Mouse (Mus musculus) cerebellum, postnatal 36 days (tissue): ENCODE data around the gene Slc23a4.

ENCODE experiments used
- DNase-seq, 2 experiments: peaks; one replicate each; pipeline ENCODE4 v3.0.0; 2021 to 2022; ENCODE audit warnings: mixed read lengths in 2 of 2

The Slc23a4 gene

GRCm38 (mm10) chr6:34988081-34988761 lies at the start of gene Slc23a4:
TSS of gene Slc23a4 (minus strand) at chr6:34988404.
- no peak for DNase-seq

DNA sequence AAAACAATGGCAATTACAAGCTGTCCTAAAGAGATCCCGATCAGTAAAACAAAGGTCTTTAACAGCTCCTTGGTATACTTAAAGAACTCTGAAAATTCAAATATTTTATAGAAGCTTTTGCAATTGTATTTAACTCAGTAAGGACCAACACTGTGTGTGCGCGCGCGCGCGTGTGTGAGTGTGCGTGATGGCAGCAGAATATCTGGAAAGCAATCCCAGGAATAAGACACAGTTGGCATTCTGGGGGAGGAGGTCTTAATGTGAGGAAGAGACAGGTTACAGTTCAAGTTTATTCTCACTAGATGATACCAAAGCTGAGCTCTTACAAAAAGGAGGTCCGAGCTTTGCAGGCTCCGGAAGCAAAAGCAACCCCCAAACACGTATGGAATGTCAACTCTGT lies 45.1 kb upstream of the Slc23a4 start:
- no peak for DNase-seq

DNA sequence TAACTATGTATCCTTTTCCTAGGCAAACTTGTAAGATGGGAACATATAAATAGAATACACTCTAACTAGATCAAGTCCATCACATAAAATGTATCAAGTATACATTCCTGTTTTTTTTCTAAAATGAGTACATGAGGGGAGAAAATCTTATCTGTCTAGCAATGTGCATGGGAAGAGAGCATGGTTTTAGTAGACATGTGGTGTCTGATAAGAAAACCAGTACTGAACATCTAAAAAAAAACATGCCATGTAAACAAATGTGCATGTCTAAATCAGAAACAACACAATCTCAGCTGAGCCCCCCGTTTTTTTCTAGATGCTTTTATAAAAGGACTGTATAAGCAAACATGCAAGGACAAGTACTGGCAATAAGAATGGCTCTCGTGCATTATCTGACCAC lies 44.5 kb upstream of the Slc23a4 start:
- no peak for DNase-seq

DNA sequence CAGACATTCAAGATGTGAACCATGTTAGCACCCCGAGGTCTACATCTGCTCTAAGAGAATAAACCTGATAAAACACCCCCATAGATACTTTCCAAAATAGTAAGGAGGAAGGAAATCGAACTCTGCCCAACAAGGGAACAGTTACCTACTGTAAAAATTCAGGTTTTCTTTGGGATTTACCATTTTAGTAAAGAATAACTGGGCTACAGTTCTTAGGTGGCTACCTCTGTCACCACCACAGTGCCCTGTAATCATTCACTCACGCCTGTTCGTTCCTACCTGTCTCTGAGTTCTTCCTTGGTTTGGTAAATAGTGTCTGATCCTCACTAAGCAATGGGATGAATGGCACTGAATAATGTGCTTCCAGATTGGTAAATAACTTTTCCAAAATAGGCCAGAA lies 42.6 kb upstream of the Slc23a4 start:
- DNase-seq = no peak

DNA sequence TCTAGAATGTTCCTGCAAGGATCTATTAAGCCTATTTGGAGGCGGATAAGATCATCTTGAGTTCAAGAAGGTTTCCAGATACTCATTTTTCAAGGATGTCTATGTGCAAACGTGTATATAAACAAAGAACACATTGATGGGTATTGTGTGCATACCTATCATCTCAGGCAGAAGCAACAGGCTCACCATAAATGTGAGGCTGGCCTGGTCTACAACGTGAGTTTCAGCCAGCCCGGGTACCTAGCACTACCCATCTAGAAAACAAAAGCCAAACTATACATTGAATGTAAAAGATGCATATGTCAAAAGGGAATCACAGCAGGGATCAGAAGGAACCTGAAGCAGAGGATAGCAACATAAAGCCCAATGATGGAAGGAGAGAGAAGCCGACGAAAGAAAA lies 42.0 kb upstream of the Slc23a4 start:
- DNase-seq = no peak

DNA sequence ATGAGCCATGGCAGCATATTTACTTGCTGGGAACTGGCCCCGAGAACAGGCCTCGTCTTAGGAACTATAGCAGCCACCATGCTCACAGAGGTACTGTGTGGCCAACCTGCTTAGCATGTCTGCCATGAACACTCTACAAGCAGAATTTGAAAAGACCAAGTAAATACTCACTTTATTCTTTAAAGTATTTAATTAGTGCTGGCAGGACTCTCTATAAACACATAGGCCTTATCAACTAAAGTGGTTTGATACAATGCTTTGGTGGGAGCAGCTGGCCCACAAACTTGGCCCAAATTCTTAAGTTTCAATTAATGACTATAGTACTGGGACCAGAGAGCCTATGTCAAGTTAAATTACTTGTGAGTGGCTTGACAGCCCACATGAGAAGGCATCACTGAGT lies 39.8 kb upstream of the Slc23a4 start:
- DNase-seq = no peak

DNA sequence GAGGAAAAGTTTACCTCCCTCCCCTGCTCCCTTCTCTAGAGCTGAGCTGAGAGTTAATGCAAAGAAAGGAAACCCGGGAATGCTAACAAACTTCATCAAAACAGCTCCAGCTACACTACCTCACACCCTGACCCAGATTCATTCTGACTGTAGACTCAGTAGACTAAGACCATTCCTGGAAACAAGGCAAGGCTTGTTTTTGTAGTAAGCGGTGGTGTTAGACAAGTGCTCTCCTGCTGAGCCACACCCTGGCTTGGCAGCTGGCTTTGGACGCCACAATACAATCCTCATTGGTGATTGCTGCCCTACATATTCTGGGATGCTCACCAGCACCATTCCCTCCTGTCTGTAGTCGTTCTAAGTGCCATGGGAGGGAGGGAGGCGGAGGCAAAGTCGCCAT lies 39.1 kb upstream of the Slc23a4 start:
- DNase-seq = peak; percentile 17 to 30

- DNase-seq = no peak
Observed at GRCm38 (mm10) chr6:35016624-35017023, 28.4 kb upstream of the Slc23a4 start.

- no peak for DNase-seq
Observed at GRCm38 (mm10) chr6:35011953-35012352, 23.7 kb upstream of the Slc23a4 start.

GRCm38 (mm10) chr6:35010705-35011104 lies 22.5 kb upstream of the Slc23a4 start:
- no peak for DNase-seq

- peak; percentile 57 to 59 for DNase-seq
Observed at GRCm38 (mm10) chr6:35002261-35002669, 14.1 kb upstream of the Slc23a4 start.

- peak in 1 of 2 experiments; percentile 19 for DNase-seq
Observed at GRCm38 (mm10) chr6:34999101-34999500, 10.9 kb upstream of the Slc23a4 start.

DNA sequence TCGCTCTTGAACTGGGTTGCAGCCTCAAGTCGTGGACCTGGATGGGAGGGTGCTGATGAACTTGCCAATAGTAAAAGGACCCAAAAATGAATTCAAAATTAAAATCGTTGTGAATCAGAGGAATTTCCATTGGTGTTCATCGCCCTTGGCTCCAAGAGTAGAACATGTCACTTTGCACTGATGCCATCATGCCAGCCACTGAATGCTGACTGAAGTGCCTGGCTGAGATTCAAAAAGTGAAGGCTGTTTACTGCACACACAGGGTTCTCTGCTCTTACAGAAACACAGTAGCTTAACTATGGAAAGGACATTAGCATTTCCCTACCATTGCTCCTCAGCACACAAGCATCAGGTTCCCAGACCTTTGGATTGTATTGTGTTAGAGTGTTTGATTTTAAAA lies 8.3 kb upstream of the Slc23a4 start:
- DNase-seq = no peak

- DNase-seq = peak; percentile 74 to 77
Observed at GRCm38 (mm10) chr6:34995265-34995681, 7.1 kb upstream of the Slc23a4 start.

GRCm38 (mm10) chr6:34994692-34995091 lies 6.5 kb upstream of the Slc23a4 start:
- no peak for DNase-seq

DNA sequence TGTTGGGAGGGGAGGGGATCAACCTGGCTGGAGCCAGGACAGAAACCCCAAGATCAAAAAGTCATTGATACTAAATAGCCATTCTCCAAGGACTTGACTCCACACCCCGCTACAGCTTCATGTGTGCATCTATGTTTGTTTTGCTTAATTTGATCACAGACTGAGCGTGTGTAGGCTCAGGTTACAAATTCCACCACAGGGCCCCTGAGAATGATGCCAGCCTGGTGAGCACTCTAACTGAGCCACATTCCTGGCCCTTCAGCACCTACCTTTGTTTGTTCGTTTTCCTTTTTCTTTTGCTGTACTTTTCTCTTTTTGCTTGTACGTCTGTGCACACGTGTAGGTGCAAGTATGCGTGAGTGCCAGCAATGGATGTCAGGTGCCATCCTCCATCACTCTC lies 1.1 kb upstream of the Slc23a4 start:
- no peak for DNase-seq

- no peak for DNase-seq
Observed at GRCm38 (mm10) chr6:34987085-34987645, 1.0 kb downstream of the Slc23a4 start.

DNA sequence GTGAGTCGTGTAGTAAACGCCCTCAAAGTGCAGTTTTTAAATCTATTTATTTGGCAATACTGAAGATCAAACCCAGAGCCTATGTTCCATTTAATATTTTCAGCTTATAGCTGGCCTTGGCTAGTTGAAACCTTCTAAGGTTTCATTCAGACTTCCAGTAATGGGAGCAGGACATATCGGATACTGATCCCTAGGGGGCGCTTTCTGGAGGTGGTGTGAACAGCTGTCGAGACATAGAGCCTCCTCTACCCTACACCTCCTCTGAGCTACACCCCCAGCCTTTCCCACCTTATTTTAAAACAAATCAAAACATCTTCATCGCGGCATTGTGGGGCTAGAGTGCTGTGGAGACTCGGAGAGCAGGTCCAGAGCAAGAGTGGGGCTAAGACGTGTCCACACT lies 7.5 kb downstream of the Slc23a4 start:
- DNase-seq = no peak

- DNase-seq = no peak
Observed at GRCm38 (mm10) chr6:34979291-34979690, 8.9 kb downstream of the Slc23a4 start.

GRCm38 (mm10) chr6:34971181-34971580 lies 17.0 kb downstream of the Slc23a4 start:
- no peak for DNase-seq

DNA sequence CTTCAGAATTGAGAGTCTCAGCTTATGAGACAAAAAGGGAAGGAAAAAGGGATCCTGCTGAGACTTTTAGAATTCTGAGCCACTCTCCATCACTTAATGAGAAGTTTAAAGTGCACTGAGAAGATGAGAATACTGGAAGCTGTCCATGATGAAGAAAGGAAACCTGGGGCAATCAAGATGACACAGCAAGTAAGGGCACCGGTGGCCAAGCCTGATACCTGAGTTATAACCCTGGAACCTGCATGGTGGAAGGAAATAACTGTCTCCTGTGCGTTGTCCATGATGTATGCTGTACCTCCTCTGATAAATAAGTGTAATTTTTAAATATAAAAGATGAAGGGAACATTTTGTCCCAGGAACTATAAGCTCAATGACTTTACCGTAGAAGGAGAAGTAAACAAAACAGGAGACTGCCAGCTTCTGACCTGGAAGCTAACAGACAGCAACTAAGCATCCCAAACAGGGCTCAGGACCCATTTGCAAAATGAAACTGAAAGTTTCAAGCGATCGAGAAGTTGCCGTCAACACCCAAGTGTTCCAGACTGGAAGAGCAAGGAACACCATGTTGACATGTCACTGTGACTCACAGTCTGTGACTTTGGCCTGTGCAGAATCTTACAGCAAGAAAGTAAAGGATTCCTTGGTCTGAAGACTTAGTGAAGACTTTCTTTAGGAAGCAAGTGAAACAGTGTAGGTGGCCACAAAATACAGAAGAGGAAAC lies 22.2 kb downstream of the Slc23a4 start:
- no peak for DNase-seq

DNA sequence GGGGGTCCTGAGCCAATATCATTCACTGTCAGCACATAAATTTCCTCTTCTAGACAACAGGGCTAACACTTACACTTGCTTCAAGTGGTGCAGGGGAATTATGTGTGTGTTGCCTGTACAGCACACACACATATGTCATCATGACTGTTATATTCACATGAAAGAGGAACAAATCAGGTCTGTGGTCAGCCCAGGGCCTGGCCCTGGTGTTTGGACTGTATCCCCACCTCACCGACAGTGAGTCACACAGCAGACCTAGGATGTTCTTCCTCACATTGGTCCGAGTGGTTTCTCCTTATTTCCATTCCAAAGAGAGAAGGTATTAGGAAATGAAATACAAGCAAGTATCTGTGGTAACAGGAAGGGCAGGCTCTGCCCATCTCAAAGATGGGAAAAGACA lies 23.7 kb downstream of the Slc23a4 start:
- no peak for DNase-seq

DNA sequence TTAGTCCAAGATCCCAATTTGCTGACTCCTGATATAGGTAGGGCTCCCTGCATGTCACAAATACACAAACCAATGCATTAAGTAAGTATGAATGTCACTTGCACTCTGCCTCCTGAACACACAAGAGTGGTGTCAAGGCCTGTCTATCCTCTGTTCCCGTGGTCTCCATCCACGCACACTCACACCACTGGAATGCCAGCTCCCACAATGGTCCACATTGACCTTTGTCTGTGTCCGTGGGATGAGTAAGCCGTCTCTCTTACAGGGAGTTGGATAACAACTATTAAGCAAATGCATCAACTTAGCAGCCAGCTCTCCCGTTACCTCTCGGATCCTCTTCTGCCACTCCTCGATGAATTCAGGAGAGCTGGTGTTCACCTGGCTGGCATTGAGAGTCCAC lies 29.1 kb downstream of the Slc23a4 start:
- no peak for DNase-seq

DNA sequence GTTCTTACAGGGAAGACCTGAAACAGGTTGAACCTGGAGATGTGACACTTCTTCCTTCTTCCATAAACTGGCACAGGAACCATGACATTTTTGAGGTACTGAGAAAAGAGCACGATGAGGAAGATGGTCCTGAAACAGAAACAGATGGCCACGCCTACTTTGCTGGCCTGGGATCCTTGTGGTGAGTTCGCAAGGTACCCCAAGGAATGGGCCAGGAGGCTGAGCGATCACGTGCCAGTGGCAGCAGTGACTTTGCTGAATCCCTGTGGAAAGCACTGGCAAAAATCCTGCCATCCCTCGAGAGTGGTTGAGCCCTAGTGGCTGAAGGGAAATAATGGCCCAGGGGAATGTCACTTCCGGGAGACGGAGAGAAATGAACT lies 32.4 kb downstream of the Slc23a4 start:
- DNase-seq = no peak
